Mouse (Mus musculus) G1E (cell line): ENCODE data around the gene Clic1.

Experiments used
- CTCF ChIP-seq: IDR thresholded peaks from 2 replicates; pipeline ENCODE4 v1.5.1; 2012; ENCODE audit warnings: low read depth, low read length, inconsistent platforms, mixed read lengths
- GATA1 ChIP-seq: IDR thresholded peaks from 2 replicates; pipeline ENCODE4 v1.6.1; 2012; ENCODE audit warnings: borderline replicate concordance, low read length, inconsistent platforms, mixed read lengths
- TAL1 ChIP-seq: conservative IDR thresholded peaks from 2 replicates; pipeline ENCODE4 v1.6.1; 2012; ENCODE audit warnings: low read depth, low read length, inconsistent platforms, mixed read lengths

DNA sequence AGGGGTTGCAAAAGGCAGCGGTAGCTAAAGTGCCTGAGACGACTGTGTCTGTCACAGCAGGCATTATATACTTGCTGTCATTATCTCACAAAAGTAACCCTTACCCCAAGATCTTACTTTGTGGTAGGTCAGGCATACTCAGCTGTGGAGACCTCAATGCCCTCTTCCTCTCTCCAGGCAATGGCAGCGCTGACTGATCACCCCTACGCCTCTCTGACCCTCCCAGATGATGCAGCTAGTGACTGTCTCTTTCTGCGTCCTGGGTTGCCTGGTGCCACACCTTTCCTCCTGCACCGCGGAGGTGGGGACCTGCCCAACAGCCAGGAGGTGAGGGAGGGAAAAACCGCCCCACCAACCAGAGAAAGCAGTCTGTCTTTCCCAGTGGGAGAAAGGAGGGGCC, 11.5 kb downstream of the Clic1 start:
- TF ChIP-seq CTCF (no peak), TAL1 (no peak), GATA1 (no peak)
